Mouse (Mus musculus) ovary, adult 18-20 months (tissue): ENCODE data around the gene Gm21969.

Source experiments
- DNase-seq: peaks from one replicate; pipeline ENCODE4 v3.0.0; 2022; ENCODE audit warnings: low spot score, mixed read lengths

The Gm21969 gene

GRCm38 (mm10) chr4:139619765-139620164, 16.8 kb downstream of the Gm21969 start:
- DNase-seq: no peak

- DNase-seq: peak; percentile 93
These were observed 19.6 kb downstream of the Gm21969 start, which contains the start of gene Aldh4a1 for GRCm38 (mm10) chr4:139622373-139623282. Gene Aldh4a1, plus strand, starts transcription at chr4:139622866.

GRCm38 (mm10) chr4:139623434-139624115, 20.6 kb downstream of the Gm21969 start:
- DNase-seq: no peak

- no peak for DNase-seq
These were observed 21.1 kb downstream of the Gm21969 start for GRCm38 (mm10) chr4:139624116-139624489.

- DNase-seq: no peak
These were observed 21.7 kb downstream of the Gm21969 start for GRCm38 (mm10) chr4:139624706-139625105.

GRCm38 (mm10) chr4:139627361-139627760, 24.4 kb downstream of the Gm21969 start:
- no peak for DNase-seq

GRCm38 (mm10) chr4:139630171-139630570, 27.2 kb downstream of the Gm21969 start:
- no peak for DNase-seq

- DNase-seq: no peak
These were observed 28.2 kb downstream of the Gm21969 start for GRCm38 (mm10) chr4:139631141-139631540.

- DNase-seq: no peak
These were observed 28.7 kb downstream of the Gm21969 start for GRCm38 (mm10) chr4:139631569-139632253.

- DNase-seq: no peak
These were observed 29.2 kb downstream of the Gm21969 start for GRCm38 (mm10) chr4:139632254-139632580.

- no peak for DNase-seq
These were observed 33.4 kb downstream of the Gm21969 start for GRCm38 (mm10) chr4:139636373-139636772.

- DNase-seq: no peak
These were observed 34.9 kb downstream of the Gm21969 start for GRCm38 (mm10) chr4:139637847-139638246.

- DNase-seq: no peak
These were observed 35.4 kb downstream of the Gm21969 start for GRCm38 (mm10) chr4:139638356-139638755.

GRCm38 (mm10) chr4:139639801-139640200, 36.8 kb downstream of the Gm21969 start:
- no peak for DNase-seq

- DNase-seq: no peak
These were observed 37.3 kb downstream of the Gm21969 start for GRCm38 (mm10) chr4:139640333-139640732.

- no peak for DNase-seq
These were observed 37.8 kb downstream of the Gm21969 start for GRCm38 (mm10) chr4:139640775-139641174.

GRCm38 (mm10) chr4:139641829-139642425, 38.9 kb downstream of the Gm21969 start:
- DNase-seq: no peak

GRCm38 (mm10) chr4:139643972-139644371, 41.0 kb downstream of the Gm21969 start:
- no peak for DNase-seq

- DNase-seq: no peak
These were observed 43.9 kb downstream of the Gm21969 start for GRCm38 (mm10) chr4:139646916-139647315.

GRCm38 (mm10) chr4:139650086-139650743, 47.2 kb downstream of the Gm21969 start:
- DNase-seq: no peak

GRCm38 (mm10) chr4:139650907-139651306, 47.9 kb downstream of the Gm21969 start:
- no peak for DNase-seq

GRCm38 (mm10) chr4:139653238-139653637, 50.3 kb downstream of the Gm21969 start, which contains the start of gene Tas1r2:
Gene Tas1r2, plus strand, starts transcription at chr4:139653538.
- DNase-seq: no peak
